Mouse (Mus musculus) granulocyte monocyte progenitor cell, adult 5-6 weeks (primary cell): Measurements from ENCODE around the gene Polr2c. TPM values are rescaled to one million over a fixed set of nuclear protein-coding genes. Genes with fewer than 3 reads are reported as not detected.
"Not testable (repeated sequence)": the region's sequence is repeated elsewhere in the genome, so short reads cannot be mapped to it uniquely, and the experiment has no call there.

Experiments used
- ATAC-seq: replicated peaks from 2 replicates; pipeline ENCODE4 v1.8.0; 2016; ENCODE audit warnings: mild to moderate bottlenecking, moderate TSS enrichment, inconsistent platforms; ENCODE audit not compliant: poor library complexity, severe bottlenecking
- total RNA-seq, 2 experiments: library from RNA; stranded (forward) in 1 of 2; stranded (reverse) in 1 of 2; fragments of 200-712, 200-1000 nt in 1 of 2; fragments of >200 nt in 1 of 2; fragmentation: Nextera tagmentation in 1 of 2; gene quantifications; 2 replicates each; pipeline ENCODE4 v1.2.3; 2014 to 2017

Polr2c gene
- total RNA-seq (2014; fragmentation: Nextera tagmentation), result 57.6 and 75.3 TPM in 2 replicates
- total RNA-seq (2017), result 55.6 and 74.5 TPM in 2 replicates

DNA sequence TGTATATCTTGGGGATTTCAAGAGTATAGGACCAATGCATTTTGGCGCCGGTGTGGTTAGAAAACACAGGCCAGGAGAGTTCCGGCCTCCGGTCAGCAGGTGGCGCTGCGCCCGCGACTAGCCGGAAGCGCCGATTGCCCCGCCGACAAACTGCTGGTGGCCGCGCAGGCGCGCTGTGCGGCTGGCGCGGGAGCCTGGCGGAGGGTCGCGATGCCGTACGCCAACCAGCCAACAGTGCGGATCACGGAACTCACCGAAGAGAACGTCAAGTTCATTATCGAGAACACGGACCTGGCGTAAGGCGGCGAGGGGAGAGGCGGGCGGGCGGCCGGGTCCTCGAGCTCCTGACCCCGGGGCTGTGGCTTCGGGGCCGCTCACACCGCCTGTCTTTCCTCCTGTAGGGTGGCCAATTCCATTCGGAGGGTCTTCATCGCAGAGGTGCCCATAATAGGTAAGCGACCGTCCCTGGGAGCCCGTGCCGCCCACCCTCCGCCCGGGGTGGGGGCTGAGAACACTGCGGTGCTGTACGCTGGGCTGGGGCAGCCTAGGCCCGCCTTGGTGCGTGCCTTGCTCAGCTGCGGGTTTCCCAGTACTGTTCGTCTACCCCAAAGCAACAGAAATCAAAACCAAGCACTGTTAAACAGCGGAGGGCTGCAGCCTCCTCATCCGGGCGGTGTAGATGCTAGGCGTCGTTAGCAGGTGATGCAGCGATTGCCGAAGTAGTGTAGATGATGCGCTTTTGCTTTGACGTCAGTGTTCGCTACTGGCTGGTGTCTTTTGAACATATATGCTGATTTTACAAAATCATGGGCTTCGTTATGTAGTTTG is at the start of gene Polr2c:
Polr2c (plus strand) TSS at position 105 of the 828 bp plus-strand sequence.
- ATAC-seq, result peak; percentile 86

DNA sequence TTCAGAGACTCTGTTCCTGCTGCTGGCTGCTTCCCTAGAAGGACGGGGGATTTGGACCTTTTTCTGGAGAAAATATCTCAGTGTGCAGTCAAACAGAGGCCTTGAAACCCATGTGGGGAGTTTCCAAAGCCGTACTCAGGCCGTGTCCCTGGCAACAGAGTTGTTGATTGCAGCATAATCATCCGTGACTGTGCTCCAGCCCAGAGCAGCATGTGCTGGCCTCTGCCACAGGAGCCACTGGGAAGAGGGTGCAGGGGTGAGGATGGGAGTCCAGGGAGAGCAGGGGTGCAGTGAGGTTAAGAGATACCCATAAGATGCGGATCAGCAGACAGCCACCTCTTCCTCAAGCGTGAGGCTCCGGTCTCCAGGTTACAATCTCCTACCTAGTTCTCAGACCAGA is 49.7 kb upstream of the Polr2c start:
- no peak for ATAC-seq

DNA sequence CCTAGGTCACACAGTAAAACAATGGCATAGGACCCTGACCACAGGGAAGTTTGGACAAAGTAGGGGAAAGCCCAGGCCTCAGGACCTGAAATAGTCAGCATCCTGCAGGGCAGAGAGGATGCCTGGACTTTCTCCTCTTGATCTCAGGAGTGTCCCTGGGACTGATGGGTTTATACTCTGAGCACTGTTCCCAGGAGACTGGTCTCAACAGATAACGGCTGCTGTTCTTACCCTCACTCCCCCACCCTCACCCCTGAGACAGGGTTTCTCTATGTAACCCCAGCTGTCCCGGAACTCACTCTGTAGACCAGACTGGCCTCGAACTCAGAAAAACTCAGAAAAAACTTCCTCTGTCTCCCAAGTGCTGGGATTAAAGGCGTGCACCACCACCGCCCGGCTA is 48.9 kb upstream of the Polr2c start:
- ATAC-seq, result no peak

DNA sequence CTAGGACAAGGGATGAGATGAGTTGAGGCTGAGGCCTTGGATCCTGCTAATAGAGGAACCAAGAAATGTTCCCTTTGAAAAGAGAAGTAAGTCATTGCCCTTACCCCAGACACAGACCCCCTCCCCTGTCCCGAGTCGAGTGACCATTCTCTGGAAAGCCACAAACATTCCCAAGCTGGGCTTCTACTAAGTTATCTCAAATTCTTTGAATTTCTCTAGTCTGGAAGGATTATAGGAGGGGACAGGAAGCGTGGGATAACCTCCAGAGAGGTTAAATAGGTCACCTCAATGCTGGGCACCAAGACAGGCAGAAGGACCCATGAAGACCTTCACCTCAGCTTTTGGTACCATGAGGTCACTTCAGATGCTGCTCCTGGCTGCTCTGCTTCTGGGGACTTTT is 47.1 kb upstream of the Polr2c start, which contains the start of gene Ccl17:
Ccl17 (plus strand) TSS at position 301 of the 400 bp plus-strand sequence.
- ATAC-seq, result peak; percentile 20

DNA sequence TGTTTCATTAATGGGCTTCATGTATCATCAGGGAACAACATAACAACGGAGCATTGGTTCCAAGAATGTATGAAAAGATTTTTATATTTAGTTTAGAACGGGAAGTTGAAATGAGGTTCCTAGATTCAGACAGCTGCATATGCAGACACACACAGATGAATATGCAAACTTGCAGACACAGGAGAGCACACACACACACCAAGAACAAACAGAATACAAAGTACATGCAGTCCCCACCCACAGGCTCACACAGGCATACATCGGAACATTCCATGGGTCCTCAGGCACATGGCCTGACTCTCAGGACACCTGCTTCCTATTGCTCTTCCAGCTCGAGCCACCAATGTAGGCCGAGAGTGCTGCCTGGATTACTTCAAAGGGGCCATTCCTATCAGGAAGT is 46.4 kb upstream of the Polr2c start:
- no peak for ATAC-seq

DNA sequence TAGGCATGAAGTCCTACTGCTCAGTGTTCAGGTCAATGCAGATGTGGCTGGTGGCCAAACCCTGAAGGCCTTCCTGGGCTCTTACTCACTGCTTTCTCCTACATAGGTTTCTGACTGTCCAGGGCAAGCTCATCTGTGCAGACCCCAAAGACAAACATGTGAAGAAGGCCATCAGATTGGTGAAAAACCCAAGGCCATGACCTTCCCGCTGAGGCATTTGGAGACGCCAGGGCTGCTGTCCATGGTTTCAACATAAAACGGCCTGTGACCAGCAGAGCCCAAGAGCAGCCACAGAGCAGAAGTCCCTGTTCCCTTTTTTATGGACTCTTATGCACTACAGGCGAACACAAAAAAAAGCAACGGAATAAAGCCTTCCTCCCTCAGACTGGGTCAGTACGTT is 45.6 kb upstream of the Polr2c start:
- peak; percentile 85 for ATAC-seq

DNA sequence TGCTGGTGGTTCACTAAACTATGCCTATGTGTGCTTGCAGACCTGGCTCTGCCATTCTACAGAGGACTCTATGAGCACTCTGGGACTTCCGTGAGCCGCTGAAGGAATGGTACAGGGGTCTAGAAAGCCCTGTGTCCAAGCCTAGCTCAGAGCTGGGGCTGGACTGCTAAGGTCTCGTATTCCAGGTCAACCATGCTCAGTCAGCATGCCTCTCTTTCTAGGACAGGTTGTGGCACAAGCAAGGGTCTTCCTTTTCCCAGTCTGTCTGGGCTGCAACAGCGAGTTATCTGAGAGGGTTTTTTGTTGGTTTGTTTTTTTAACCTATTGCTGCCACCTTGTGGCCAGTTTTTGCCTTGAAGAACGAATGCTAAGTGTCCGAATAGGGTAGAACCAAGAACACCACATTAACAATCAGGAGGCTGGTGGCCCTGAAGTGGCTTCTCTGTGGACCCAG is 44.6 kb upstream of the Polr2c start:
- ATAC-seq, result peak; percentile 36

DNA sequence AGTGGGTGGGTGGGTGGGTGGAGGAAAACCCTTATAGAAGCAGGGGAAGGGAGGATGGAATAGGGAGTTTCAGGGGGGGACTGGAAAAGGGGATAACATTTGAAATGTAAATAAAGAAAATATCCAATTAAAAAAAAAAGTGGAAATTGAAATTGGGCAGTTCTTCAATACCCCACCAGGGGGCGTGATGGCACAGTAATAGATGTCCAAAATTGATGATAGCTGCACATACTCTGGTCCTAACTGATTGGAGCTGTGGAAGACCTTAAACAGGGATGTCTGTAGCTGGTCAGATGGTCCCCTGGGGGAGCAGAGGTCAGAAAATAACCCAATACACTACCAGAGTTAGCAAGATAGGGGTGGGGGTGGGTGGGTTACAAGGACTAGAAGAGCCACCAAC is 42.7 kb upstream of the Polr2c start:
- ATAC-seq, result no peak

DNA sequence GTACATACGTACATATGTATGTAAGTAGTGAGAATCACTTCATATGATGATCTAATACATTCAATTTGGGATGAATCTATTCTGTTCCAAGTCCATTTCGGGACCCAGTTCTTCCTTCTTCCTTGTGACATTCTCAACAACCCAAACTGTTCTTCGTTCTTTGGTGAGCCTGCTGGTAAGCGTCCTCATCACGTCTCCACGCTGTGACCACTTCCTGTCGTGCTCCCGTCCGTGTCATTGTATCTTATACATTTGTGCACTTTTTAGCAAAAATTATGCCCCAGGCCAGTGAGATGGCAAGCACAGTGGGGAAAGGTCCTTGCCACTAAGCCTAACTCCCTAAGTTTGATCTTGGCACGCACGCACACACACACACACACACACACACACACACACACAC is 39.3 kb upstream of the Polr2c start:
- no peak for ATAC-seq

DNA sequence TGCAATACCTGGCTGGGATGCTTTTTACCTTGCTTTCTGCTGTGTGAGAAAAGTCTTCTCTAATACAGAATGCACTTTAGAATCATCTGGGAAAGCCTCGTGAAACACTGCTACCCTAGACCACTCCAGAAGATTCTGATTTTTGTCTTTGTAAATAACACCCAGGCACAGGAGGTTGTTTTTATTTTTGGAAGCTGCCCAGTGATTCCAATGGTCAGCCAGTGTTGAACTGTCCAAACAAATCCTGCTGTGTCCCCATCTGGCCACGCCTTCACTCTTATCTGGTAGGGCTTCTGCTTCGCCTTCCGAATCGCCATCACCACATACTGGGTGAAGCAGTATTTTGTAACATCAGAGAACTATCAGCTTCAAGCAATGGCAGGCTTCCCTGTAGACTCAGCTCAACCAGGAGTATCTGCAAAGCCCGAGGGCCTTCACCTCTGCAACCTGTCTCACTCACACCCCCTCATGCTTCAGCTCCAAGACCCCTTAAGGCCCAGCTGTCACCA is 37.5 kb upstream of the Polr2c start:
- ATAC-seq, result no peak

DNA sequence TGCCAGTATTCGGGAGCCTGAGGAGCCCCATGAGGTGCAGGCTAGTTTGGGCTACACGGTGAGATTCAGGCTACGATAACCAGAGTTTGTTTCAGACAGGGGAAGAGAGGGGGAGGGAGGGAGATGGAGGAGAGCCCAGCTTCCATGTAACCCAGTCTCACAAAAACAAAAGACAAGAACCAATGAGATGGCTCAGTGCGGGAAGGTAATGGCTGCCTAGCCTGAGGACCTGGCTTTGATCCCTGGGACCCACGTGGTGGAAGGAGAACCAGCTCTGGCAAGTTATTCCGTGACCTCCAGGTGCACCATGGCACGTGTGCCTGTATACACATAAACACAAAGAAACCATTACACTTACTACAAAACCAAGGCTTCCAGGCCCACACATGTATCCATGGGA is 36.7 kb upstream of the Polr2c start:
- no peak for ATAC-seq

DNA sequence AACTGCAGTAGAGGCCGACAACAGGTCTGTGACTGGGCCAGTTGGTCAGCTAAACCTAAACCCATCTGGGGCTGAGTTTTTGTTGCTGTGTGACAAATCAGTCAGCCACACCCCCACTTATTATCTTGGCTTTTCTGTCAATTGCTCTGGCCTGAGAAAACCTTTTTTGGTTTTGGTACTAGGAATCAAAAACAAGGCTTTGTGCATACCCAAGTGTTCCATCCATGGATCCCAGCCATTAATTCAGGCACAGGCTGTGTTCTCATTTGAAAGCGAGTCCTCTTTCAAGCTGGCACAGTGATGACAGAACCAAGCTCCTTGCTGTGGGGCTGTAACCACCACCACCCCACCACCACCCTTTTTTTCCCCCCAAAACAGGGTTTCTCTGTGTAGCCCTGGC is 35.9 kb upstream of the Polr2c start:
- no peak for ATAC-seq

DNA sequence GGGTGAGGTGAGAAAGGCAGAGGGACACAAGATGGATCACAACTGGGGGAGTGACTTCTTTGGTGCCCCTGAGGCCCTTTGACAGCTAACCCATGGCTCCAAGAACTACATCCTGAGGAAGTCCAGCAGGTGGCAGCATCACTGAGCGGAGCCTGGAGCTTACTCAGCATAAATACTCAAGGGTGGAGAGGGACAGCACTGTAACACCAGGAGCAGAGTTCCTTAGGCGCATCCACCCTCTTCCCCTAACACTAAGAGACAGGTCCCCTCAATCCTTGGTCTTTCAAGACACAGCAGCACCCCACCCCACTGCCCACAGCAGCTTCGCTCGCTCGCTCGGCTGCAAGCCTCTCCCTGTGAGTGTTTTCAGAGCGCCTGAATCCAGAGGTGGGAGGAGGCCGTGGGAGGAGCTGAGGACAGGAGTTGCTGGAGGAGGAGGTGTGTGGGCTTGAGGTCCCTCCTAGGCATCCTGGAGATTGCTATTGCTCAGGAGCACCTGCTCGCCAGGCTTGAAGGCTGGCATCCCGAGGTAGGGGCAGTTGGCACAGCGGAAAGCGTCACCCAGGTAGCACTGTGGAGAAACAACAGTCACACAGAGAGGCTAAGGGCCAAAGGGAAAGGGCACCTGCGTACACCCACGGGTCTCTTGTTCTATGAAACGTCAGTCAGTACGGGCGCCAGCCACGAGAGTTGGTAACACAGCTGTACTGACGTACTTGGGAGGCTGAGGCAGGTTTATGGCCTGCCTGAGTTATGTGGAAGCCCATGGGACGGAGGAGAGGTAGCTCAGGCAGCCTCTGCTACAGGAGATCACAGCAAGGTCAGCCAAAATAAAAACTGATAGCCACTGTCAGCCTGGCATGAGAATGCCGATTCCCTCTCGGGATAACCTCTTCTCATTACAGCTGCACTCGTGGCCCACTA is 34.4 kb upstream of the Polr2c start:
- ATAC-seq, result peak; percentile 67

DNA sequence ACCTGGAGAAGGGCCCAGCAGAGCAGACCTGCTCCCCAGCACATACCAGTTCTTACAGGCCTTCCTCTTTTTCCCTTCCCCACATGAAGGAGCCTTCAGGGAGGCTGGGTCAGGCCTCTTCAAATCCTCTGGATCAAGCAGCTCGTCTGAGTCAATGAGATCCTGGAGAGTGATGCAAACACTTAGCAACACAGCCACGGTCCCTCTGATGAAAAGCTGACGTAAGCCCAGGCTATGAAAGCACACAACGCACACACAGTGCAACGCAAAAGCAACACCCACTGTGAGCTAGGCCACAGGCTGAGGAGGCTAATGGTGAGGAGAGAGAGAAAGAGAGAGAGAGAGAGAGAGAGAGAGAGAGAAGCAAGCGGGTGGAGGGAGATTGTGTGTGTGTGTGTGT is 32.1 kb upstream of the Polr2c start:
- no peak for ATAC-seq

DNA sequence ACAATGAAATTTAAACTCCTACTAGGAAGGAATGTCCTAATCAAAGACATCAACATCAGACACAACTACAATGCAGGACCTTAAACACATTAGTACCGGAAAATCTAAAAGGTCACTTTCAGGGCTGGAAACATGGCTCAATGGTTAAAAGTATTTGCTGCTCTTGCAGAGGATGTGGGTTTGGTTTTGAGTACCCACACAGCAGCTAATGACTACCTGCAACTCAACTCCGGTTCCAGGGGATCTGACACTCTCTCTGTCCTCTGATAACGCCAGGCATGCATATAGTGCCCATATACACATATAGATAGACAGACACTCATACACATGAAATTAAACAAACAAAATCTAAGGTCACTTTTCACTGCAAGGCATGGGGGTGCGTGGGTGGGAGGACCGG is 31.0 kb upstream of the Polr2c start:
- no peak for ATAC-seq

DNA sequence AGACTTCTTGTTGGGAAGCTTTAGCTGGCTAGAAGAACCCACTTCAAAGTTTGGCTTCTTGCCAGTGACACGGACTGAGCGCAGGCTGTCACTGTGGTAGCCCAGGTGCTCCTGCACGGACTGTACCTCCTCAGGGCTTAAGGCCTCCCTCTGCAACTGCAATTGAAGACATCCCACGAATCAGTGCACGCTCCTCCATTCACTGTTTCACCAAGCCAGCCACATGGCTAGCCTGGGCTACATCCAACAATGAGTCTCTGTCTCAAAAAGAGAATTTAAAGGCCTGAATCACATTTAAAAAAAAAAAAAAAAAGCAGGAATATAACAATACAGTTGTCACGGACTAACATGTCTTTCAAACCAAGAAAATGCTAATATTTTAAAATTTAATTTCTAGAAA is 29.0 kb upstream of the Polr2c start:
- ATAC-seq, result no peak

DNA sequence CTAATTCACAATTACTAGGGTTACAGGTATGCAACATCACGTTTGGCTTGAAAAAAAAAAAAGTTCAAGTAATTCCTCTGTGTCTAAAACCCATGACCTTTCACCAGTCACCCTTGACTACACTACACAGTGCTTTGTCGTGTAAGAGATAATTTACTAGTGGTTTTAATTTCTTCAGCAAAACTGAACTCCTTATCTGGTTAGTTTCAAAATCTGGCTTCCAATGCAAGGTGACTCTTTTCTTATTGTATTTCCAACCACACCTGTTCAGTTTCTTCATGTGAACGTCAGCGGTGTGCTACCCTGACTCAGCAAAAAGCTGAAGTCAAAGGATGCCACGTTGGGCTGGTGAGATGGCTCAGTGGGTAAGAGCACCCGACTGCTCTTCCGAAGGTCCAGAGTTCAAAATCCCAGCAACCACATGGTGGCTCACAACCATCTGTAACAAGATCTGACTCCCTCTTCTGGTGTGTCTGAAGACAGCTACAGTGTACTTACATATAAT is 23.3 kb upstream of the Polr2c start:
- not testable (repeated sequence) for ATAC-seq

DNA sequence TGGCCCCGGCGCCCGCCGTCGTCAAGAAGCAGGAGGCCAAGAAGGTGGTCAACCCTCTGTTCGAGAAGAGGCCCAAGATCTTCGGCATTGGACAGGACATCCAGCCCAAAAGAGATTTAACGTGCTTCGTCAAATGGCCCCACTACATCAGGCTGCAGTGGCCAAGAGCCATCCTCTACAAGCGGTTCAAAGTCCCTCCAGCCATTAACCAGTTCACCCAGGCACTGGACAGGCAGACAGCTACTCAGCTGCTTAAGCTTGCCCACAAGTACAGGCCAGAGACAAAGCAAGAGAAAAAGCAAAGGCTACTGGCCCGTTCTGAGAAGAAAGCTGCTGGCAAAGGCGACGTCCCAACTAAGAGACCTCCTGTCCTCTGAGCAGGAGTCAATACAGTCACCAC is 21.5 kb upstream of the Polr2c start:
- ATAC-seq, result not testable (repeated sequence)

DNA sequence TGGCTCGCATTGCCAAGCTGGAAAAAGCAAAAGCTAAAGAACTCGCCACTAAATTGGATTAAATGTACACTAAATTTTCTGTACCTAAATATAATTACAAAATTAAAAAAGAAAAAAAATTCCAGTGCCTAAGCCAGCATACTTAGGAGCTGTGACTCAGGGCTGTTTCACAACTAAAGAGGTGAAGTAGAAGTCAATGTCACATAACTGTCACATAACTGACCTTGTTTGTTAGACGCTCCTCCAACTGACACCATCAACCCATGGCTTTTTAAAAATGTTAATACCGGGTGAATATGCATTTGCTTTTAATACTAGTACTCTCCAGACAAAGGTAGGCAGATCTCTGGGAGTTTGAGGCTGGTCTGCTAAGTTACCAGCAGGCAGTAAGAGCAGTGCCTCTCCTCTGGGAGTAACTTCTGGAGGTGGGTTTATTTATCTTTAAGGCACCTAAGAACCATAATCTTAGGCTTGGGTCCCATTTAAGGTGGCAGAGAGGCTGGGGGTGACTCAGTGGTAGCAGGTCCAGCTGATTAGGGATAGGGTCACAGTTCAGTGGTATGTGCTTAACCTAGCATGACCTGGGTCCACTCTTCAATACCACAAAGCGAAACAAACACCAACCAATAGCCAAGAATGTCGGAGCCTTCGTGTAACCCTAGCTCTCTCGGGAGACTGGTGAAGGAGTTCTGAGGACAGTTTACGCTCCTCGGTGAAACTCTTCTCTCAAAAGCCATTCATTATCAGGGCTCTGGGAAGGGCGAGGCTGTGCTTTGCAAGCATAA is 20.6 kb upstream of the Polr2c start:
- no peak; the same call in 1 of the 2 replicates for ATAC-seq
